Mouse (Mus musculus) lung, embryonic 16.5 days (tissue): ENCODE measurements around the gene Gm13279. TPM values are rescaled to one million over a fixed set of nuclear protein-coding genes. Genes with fewer than 3 reads are reported as not detected.
"Not testable (repeated sequence)": the region's sequence is repeated elsewhere in the genome, so short reads cannot be mapped to it uniquely, and the experiment has no call there.

Source experiments
- ATAC-seq: fragments of 200-750 bp; cut with Nextera tagmentation; 2 replicates; pipeline ENCODE4 v1.8.0; 2017; ENCODE audit warnings: low read depth, mild to moderate bottlenecking, moderate library complexity
- H3K27ac ChIP-seq: fragments of 300-500 bp; sonication (generic); 2 replicates; pipeline ENCODE4 v1.5.1; 2014; ENCODE audit warnings: mild to moderate bottlenecking, control low read depth, low read length
- H3K27me3 ChIP-seq: fragments of 300-500 bp; sonication (generic); 2 replicates; pipeline ENCODE4 v1.6.1; 2014; ENCODE audit warnings: low read depth, low read length, mixed read lengths; ENCODE audit not compliant: control insufficient read depth, insufficient read depth
- H3K36me3 ChIP-seq: fragments of 300-500 bp; sonication (generic); 2 replicates; pipeline ENCODE4 v1.6.1; 2014; ENCODE audit warnings: low read length; ENCODE audit not compliant: control insufficient read depth, insufficient read depth
- H3K4me1 ChIP-seq: fragments of 300-500 bp; sonication (generic); replicated peaks from 2 replicates; pipeline ENCODE4 v1.6.1; 2014; ENCODE audit warnings: low read length, mixed read lengths; ENCODE audit not compliant: control insufficient read depth, insufficient read depth
- H3K4me2 ChIP-seq: fragments of 300-500 bp; sonication (generic); 2 replicates; pipeline ENCODE4 v1.6.1; 2014; ENCODE audit warnings: low read depth, low read length, control low read depth
- H3K4me3 ChIP-seq: fragments of 300-500 bp; sonication (generic); 2 replicates; pipeline ENCODE4 v1.5.1; 2014; ENCODE audit warnings: mild to moderate bottlenecking, low read length, control low read depth
- H3K9ac ChIP-seq: fragments of 300-500 bp; sonication (generic); 2 replicates; pipeline ENCODE4 v1.6.1; 2014; ENCODE audit warnings: low read length, control low read depth
- H3K9me3 ChIP-seq: fragments of 300-500 bp; sonication (generic); 2 replicates; pipeline ENCODE4 v1.6.1; 2016; ENCODE audit warnings: low read length; ENCODE audit not compliant: control insufficient read depth
- WGBS: fragments of 180-500 bp; shearing (Covaris S2); extraction: QIAGEN DNeasy Blood & Tissue Kit; methylation state at CpG from one replicate; pipeline ENCODE4 v1.1.7; 2014; 5-methylcytosine and 5-hydroxymethylcytosine counted together
- polyA plus RNA-seq: library from polyadenylated mRNA; unstranded; fragments of >200 nt; fragmentation: Nextera tagmentation; extraction: Ambion mirVana; gene quantifications from 2 replicates; pipeline ENCODE4 v1.2.1, GENCODE M21; 2015

The Gm13279 gene
- polyA plus RNA-seq, 1 experiment from 2014 or later, result not detected

- H3K4me1 ChIP-seq, H3K4me2 ChIP-seq, H3K27ac ChIP-seq, H3K36me3 ChIP-seq, H3K9me3 ChIP-seq, H3K4me3 ChIP-seq, H3K9ac ChIP-seq, ATAC-seq, H3K27me3 ChIP-seq: not testable (repeated sequence)
- 0% methylated on average over 2 of the region's 28 CpGs for WGBS
Measured at GRCm38 (mm10) chr4:88788402-88788801, 8.8 kb upstream of the Gm13279 start, which contains the start of gene Gm13277. Gene Gm13277, plus strand, starts transcription at chr4:88788632.

DNA sequence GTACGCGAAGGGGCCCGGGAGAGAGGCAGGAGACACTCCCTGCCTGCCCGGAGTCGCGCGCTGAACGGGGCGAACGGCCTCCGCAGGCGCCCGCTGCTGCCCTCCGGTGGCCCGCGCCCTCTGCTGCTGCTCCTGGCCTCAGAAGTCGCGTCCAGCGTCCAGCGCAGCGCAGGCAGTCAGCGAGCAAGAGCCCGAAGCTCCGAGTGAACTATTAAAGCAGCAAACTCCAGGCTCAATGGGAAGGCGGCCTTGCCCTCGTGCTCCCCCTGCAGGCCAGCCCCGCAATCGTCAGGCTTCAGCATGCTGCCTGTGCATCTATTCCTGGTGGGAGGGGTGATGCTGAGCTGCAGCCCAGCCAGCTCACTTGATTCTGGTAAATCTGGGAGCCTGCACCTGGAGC, 5.9 kb upstream of the Gm13279 start, which contains the start of gene Gm13278:
Gm13278 (plus strand) TSS at position 301 of the 400 bp plus-strand sequence.
- H3K9me3 ChIP-seq, H3K4me3 ChIP-seq, ATAC-seq, H3K4me1 ChIP-seq, H3K27me3 ChIP-seq, H3K36me3 ChIP-seq, H3K4me2 ChIP-seq, H3K9ac ChIP-seq, H3K27ac ChIP-seq: not testable (repeated sequence)
- WGBS, result no CpG with 5 or more reads among the region's 28 CpGs

GRCm38 (mm10) chr4:88793936-88794675, 3.1 kb upstream of the Gm13279 start, which contains the start of gene Gm13275:
Gene Gm13275, plus strand, starts transcription at chr4:88794487.
- WGBS, result 0% methylated on average over 8 of the region's 52 CpGs
- not testable (repeated sequence) for H3K4me2 ChIP-seq, H3K27ac ChIP-seq, ATAC-seq, H3K4me3 ChIP-seq, H3K9ac ChIP-seq, H3K36me3 ChIP-seq, H3K9me3 ChIP-seq, H3K27me3 ChIP-seq, H3K4me1 ChIP-seq

DNA sequence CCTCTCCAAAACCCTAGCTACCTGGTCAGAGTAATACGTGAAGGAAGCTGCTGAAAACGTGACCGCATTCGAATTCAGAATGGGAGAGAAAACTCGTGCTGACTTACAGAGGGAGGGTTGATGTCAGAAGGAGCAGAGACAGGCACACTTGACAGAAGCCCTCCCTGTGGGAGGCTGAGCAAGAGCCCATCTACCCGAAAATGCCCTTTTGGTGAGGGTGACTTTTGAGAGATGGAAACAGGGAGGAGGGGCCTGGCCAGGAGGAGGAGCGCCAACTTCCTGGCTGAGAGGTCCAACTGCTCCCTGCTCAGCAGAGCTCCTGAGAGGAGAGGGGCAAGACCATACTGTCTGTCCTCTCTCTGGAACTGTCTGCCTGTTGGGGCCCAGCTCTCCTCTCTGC, 2.2 kb downstream of the Gm13279 start, which contains the start of gene Gm13285:
Gm13285 (plus strand) TSS at position 301 of the 400 bp plus-strand sequence.
- H3K9ac ChIP-seq, H3K4me1 ChIP-seq, H3K9me3 ChIP-seq, H3K4me3 ChIP-seq, ATAC-seq, H3K27ac ChIP-seq, H3K36me3 ChIP-seq, H3K4me2 ChIP-seq, H3K27me3 ChIP-seq: not testable (repeated sequence)
- 6% methylated on average over 2 of the region's 7 CpGs for WGBS

- no CpG with 5 or more reads among the region's 29 CpGs for WGBS
- H3K27me3 ChIP-seq, H3K36me3 ChIP-seq, H3K4me1 ChIP-seq, ATAC-seq, H3K9ac ChIP-seq, H3K9me3 ChIP-seq, H3K4me3 ChIP-seq, H3K4me2 ChIP-seq, H3K27ac ChIP-seq: not testable (repeated sequence)
Measured at GRCm38 (mm10) chr4:88802954-88803353, 5.8 kb downstream of the Gm13279 start, which contains the start of gene Gm13287. Gene Gm13287, plus strand, starts transcription at chr4:88803254.

- not testable (repeated sequence) for ATAC-seq, H3K27ac ChIP-seq
- WGBS, result no CpG with 5 or more reads among the region's 8 CpGs
Measured at GRCm38 (mm10) chr4:88805231-88805630, 8.0 kb downstream of the Gm13279 start, which contains the start of gene Gm13288. Gene Gm13288, plus strand, starts transcription at chr4:88805531.

DNA sequence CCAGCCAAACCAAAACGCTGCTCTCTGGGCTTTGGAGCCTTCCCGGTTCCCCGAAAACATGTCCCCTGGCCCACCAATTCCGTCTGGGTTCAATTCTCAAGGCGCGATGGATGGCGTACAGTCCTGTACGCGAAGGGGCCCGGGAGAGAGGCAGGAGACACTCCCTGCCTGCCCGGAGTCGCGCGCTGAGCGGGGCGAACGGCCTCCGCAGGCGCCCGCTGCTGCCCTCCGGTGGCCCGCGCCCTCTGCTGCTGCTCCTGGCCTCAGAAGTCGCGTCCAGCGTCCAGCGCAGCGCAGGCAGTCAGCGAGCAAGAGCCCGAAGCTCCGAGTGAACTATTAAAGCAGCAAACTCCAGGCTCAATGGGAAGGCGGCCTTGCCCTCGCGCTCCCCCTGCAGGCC, 8.6 kb downstream of the Gm13279 start:
- H3K9ac ChIP-seq, H3K27me3 ChIP-seq, H3K36me3 ChIP-seq, H3K27ac ChIP-seq, H3K9me3 ChIP-seq, ATAC-seq, H3K4me1 ChIP-seq: not testable (repeated sequence)
- Histone ChIP-seq H3K4me2 (peak overlapping the region; percentile 32; the same call in 1 of the 2 replicates), H3K4me3 (peak overlapping the region; percentile 26; the same call in 1 of the 2 replicates)
- WGBS, result no CpG with 5 or more reads among the region's 34 CpGs

More at GRCm38 (mm10) chr4:88805231-88805630, 8.0 kb downstream of the Gm13279 start, which contains the start of gene Gm13288:
- not testable (repeated sequence) for H3K27me3 ChIP-seq, H3K9me3 ChIP-seq, H3K36me3 ChIP-seq, H3K4me1 ChIP-seq, H3K9ac ChIP-seq
- peak within 1 kb of the TSS; percentile 32; the same call in 1 of the 2 replicates for H3K4me2 ChIP-seq
- peak within 1 kb of the TSS; percentile 26; the same call in 1 of the 2 replicates for H3K4me3 ChIP-seq

GRCm38 (mm10) chr4:88815928-88816327, 18.7 kb downstream of the Gm13279 start, which contains the start of gene Ifna7:
Gene Ifna7, plus strand, starts transcription at chr4:88816228.
- H3K9ac ChIP-seq, result no peak within 1 kb of the TSS
- no peak for ATAC-seq
- H3K27ac ChIP-seq, result no peak within 1 kb of the TSS
- H3K27me3 ChIP-seq, result no peaks in the 10 kb centered on the region
- H3K9me3 ChIP-seq, result no peaks in the 10 kb centered on the region
- no peaks in the 10 kb centered on the region for H3K36me3 ChIP-seq
- 52% methylated on average over 3 of the region's 3 CpGs for WGBS
- no peak within 1 kb of the TSS for H3K4me3 ChIP-seq
- H3K4me2 ChIP-seq, result no peak within 1 kb of the TSS
- H3K4me1 ChIP-seq, result no peaks in the 10 kb centered on the region

- Histone ChIP-seq H3K4me1 (no peaks in the 10 kb centered on the region), H3K27ac (no peak within 1 kb of the TSS), H3K4me3 (no peak within 1 kb of the TSS), H3K9me3 (no peaks in the 10 kb centered on the region), H3K4me2 (no peak within 1 kb of the TSS), H3K9ac (no peak within 1 kb of the TSS), H3K36me3 (no peaks in the 10 kb centered on the region), H3K27me3 (no peaks in the 10 kb centered on the region)
- ATAC-seq, result no peak
- 79% methylated on average over 1 of the region's 1 CpGs for WGBS
Measured at GRCm38 (mm10) chr4:88819659-88820058, 22.5 kb downstream of the Gm13279 start, which contains the start of gene Ifna11. Gene Ifna11, plus strand, starts transcription at chr4:88819959.
